Mouse (Mus musculus): ENCODE results near the gene Gdf3. TPM values are rescaled to one million over a fixed set of nuclear protein-coding genes. Genes with fewer than 3 reads are reported as not detected.

Gene Gdf3
- polyA plus RNA-seq, 1 experiment = not detected

- no peak for DNase-seq (ENCODE audit: low spot score)
Measured at GRCm38 (mm10) chr6:122565070-122565784, 44.7 kb downstream of the Gdf3 start.

GRCm38 (mm10) chr6:122562463-122562862 lies 47.4 kb downstream of the Gdf3 start:
- no peak for DNase-seq (ENCODE audit: low spot score)

GRCm38 (mm10) chr6:122561005-122561404 lies 48.9 kb downstream of the Gdf3 start:
- DNase-seq (ENCODE audit: low spot score) = no peak

- peak; percentile 53 for DNase-seq (ENCODE audit: low spot score)
Measured at GRCm38 (mm10) chr6:122560427-122560826, 49.5 kb downstream of the Gdf3 start.

GRCm38 (mm10) chr6:122556959-122557561 lies 52.8 kb downstream of the Gdf3 start:
- DNase-seq (ENCODE audit: low spot score) = no peak

Other genes with a start within 250 kb of the Gdf3 start
- 0.51 and 0.93 TPM in 2 replicates for gene Rimklb, start 111.3 kb downstream of the Gdf3 start, polyA plus RNA-seq (2012; rRNA removed)
- gene Mfap5, start 104.2 kb downstream of the Gdf3 start, polyA plus RNA-seq (2012; rRNA removed) = 117 and 143 TPM in 2 replicates
- not detected in 2 replicates for gene Aicda, start 56.3 kb downstream of the Gdf3 start, polyA plus RNA-seq (2012; rRNA removed)
- gene Apobec1, start 7.6 kb downstream of the Gdf3 start, polyA plus RNA-seq (2012; rRNA removed) = 22.5 and 30.4 TPM in 2 replicates
- gene Dppa3, start 16.3 kb upstream of the Gdf3 start, polyA plus RNA-seq (2012; rRNA removed) = 0.27 and 0.29 TPM in 2 replicates
- gene Nanog, start 97.4 kb upstream of the Gdf3 start, polyA plus RNA-seq (2012; rRNA removed) = 0.07 and 0.12 TPM in 2 replicates
- 5.1 and 5.9 TPM in 2 replicates for gene Slc2a3, start 191.6 kb upstream of the Gdf3 start, polyA plus RNA-seq (2012; rRNA removed)
- 7.2 and 15.7 TPM in 2 replicates for gene Foxj2, start 209.8 kb upstream of the Gdf3 start, polyA plus RNA-seq (2012; rRNA removed)
- gene C3ar1, start 246.1 kb upstream of the Gdf3 start, polyA plus RNA-seq (2012; rRNA removed) = 6.4 TPM in 2 replicates